Mouse (Mus musculus) kidney, postnatal 25 days (tissue): ENCODE results near the gene Actr1a.

ENCODE experiments used
- DNase-seq, 2 experiments: peaks; one replicate each; pipeline ENCODE4 v3.0.0; 2021; ENCODE audit warnings: mixed read lengths in 2 of 2

Actr1a gene

DNA sequence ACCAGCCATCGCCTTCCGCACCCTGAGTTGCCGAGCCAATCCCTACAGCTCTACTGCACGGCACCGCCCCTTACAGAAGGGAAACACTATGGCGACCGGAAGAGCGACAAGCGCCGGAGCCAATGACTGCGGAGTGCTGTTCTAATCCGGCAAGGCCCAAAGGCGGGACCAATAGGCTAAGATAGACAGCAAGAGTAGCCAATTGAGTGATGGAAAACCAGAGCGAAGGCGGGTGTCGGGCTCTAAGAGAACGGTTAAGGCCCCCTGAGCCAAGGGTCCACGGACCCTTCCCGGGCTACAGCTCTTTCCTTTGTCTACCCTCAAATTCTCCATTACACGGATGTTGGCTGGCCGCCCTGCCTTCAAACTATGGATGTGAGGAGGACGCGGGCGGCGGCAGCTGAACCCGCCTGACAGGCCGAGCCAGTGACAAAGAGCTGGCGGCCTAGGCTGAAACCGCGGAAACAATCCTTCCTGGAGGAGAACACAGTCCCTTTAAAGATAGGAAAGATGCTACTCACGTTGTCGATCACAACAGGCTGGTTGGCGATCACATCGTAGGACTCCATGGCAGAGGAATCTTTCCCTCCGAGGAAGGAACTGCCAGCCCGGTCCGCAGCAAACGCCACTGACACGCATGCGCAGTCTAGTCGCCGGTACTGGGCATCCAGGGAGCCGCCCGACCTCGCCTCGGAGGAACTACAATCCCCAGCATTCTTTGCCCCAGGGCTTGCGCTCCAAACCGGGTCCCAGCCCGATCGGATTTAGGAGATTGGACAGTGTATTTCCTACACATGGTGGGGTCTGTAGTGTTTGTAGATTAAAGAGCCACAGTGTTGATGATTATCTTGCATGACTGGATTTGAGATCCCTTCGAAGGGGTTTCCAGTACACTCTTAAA is at the start of gene Actr1a:
TSS of gene Actr1a (minus strand) at position 640 of the 901 bp plus-strand sequence.
- peak; percentile 98 to 99 for DNase-seq

DNA sequence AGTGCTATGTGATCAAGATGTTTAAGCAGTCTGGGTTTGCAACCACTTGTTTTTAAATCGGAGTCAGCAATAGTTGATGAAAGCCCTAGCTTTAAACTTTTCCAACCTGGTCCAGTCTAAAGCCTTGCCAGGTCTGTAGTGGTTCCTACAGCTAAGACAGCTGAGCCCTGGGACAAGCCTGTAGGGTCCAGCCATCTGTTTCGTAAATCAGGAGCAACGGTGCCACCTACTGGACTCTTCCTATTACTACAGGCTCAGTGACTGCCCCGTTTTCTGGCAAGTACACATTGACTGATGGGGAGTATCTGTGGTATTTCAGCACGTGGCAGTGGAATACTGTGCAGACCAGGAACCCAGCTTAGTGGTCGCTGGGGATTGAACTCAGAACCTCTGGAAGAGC is 48.7 kb upstream of the Actr1a start:
- peak; percentile 87 to 88 for DNase-seq

DNA sequence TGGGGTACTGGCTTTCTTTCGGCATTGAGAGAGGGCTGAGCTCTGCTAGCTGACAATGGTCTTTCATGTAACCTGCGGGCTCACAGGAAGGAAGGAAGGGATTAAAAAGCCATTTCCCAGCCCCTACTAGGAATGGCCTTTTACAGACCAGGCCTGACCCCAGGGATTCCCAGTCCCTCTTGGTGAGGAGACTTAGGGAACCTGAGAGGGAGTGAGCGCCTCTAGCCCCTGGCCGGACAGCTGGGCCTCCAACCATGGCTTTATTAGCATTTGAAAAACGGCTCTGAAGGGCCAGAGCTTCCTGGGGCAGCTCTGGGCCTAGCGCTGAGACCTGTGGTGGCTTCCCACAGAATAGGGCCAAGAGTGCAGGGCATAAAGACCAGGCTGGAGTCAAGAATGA is 48.0 kb upstream of the Actr1a start:
- no peak for DNase-seq

DNA sequence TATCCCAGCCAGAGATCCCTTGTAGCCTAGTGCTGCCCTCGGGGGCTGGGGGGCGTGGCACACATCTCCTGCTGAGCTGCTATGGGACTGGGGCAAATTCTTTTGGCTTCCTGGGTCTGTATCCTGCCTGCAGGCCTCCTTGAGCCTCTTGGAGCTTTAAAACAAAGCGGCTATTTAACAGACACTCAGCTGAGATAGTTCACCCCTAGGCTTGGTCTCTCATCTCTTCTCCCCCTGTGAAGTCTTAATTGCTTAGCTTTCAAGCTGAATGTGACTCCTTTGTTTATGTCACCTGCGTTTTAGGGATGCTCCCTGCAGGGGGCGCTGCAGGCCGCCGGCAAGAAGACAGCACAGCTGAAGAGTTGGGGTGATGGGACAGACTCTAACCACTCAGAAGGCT is 39.9 kb upstream of the Actr1a start:
- no peak for DNase-seq

DNA sequence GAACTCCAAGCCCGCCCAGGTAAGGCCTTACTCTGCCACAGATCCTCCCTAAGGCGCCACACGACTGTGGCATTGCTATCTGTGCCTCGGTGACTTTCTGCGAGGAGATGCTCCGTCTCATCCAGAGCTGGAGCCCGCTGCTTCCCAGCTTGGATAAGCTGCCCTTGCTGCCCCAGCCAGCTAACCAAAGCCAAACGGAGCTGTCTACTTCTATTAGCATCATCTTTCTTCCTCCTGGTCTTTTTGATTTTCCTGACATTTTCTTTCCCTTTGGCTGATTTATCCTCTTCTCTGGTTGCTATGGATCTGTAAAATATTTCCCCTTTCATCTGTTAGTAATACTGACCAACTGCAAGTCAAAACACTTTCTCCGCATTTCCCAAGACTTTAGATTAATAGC is 39.0 kb upstream of the Actr1a start:
- DNase-seq: no peak

DNA sequence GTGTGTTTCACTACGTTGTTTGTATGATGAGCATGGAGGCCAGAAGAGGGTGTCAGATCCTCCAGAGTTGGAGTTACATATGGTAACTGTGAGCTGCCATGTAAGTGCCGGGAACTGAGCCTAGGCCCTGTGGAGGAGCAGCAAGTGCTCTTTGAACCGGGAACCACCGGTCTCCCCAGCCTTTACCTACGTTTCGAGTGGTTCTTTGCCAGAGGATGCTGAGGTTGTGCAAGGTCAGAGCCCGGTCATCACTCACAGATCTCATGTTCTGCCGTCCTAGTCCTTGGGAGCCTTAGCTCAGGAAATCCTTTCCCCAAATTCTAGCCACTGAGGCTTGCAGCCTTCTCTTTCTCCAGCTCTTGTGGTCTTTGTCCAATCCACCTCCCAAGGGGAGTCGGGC is 38.6 kb upstream of the Actr1a start:
- DNase-seq: peak in 1 of 2 experiments; percentile 69

DNA sequence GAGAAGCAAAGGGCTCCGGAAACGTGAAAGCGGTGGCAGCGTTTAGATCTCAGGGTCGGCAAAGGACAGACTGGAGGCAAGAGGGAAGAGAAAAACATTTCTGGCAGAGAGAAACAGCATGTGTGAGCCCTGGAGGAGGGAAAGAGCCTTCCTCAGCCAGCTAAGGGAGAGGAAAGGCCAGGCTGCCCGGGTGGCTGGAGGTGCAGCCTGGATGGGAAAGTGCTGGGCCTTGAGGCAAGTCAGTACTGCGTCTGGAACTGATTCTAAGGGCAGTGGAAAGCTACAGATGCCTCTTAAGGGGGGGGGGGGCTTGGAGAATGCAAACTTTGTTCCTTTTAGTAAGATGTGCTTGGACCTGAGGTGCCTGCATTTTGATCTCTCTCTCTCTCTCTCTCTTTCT is 38.2 kb upstream of the Actr1a start:
- no peak for DNase-seq

DNA sequence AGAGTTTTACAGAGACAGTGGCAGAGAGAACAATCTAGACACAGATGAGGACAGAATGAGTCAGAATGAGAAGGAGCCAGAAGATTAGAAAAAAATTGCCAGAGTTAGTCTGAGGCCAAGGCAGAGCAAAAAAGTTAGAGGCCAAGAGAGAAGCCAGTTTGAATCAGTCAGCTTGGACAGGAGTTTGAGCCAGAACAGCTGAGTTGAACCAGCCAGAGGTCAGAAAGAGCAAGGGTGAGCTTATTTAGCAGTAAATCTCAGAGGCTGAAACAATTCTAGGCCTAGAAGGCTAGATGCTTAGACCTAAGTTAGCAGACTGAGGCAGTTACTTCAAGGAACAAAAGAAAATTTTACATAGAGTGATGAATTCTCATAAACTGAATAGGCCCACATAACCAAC is 33.7 kb upstream of the Actr1a start:
- no peak for DNase-seq

DNA sequence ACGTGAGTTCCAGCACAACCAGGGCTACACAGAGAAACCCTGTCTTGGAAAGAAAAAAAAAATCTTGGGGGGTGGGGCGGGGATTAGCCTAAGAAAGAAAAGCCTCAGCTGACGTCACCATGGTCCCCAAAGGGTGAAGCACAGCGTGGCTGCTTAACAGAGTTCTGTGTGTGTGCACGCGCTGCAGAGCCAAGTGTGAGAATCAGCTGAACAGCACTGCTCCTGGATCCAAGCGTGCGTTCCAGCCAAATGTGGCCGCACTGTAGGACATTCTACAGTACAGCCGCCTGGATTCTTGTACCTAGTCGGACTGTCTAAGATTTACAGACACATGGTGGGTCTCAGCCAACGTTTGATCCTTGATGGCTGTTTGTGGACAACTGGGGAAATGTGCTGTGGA is 30.9 kb upstream of the Actr1a start:
- DNase-seq: no peak

DNA sequence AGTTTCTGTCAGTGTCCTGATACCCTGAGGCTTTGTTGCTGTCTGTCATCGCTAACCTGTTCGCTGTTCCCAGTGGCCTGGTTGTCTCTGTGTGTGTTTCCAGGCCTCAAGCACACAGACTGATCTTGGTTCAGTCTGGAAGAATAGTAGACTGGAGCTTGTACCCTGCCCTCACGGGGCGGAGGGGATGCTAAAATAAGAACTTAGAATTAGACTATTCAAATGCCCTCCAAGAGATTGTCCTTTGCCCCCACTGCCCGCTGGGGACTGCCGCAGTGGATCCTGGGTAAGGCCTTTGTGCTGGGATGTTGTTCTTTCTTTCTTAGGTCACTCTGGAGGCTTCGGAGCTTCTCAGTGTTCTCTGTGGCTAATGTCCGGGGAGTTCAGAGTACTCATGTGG is 29.7 kb upstream of the Actr1a start:
- DNase-seq: peak; percentile 79 to 92

DNA sequence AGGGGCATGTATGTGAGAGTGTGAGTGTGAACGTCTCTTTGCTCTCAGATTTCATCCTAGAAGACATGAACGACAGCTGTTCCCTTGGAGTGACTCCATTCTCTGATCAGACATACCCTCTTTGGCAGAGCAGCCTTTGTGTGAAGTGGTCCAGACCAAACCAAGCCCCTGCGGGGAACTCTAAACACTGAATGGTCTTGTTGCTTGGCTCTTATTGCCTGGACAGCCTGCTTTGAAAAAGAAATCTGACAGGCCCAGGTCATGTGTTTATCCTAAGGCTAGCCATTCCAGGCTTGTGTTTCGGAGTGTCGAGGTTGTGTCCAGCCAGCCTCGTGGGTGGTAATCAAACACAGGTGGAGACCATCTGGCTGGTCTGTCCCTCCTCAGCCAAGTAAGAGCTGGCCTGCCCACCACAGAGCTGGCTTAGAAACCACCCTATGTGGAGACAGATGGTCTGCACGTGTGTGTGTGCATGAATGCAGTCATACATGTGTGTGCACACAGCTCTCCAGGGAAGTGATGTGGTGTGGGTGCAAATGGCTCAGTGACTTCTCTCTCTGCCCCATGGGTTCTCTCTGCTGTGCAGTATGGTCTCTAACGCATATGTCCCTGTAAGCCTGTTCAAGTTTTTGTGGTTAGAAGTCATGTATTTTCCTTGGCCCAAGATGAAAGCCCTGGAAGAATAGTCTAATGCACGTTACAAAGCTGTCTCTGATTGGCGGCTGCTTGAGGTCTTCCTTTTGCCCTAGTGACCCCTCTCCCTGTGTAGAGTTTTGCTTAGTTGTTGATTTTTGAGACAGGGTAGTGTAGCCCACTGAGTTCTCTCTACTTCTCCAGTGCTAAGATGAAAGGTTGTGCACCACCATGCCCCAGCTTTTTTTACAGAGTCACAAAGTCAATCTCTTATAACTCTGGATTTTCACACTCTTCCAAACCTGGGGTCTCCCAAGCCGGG is 27.1 kb upstream of the Actr1a start:
- DNase-seq: no peak

DNA sequence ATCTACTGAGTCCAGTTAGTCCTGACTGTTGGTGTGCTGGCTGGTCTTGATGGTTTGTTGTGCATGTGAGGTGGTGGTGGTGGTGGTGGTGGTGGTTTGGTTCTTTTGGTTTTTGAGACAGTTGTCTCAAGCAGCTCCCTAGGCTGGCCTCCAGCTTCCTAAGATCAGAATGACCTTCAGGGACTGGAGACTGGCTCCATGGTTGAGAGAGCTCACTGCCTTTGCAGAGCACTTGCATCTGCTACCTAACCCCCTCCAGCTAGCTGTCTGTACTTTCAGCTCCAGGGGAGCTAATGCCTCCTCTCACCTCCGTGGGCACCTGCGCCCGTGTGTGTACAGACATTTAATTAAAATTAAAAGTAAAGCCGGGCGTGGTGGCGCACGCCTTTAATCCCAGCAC is 24.9 kb upstream of the Actr1a start:
- peak in 1 of 2 experiments; percentile 59 for DNase-seq

DNA sequence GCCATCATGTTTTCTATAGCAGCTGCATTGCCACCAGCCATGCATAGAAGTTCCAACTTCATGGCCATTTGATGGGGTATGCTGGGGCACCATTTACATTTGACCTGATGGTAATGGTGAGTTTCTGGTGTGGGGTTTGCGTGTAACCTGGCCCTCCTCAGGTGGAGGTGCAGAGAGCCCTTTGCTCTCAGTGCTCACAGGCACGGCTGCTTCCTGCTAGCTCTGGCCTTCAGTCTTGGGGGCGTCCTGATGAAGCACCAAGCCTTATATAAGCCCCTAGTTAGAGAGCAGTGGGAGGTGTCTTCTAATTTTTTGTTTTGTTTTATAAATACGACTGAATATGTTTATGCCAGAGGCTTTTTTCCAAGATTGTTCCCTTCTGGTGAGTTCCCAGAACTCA is 22.5 kb upstream of the Actr1a start:
- no peak for DNase-seq

DNA sequence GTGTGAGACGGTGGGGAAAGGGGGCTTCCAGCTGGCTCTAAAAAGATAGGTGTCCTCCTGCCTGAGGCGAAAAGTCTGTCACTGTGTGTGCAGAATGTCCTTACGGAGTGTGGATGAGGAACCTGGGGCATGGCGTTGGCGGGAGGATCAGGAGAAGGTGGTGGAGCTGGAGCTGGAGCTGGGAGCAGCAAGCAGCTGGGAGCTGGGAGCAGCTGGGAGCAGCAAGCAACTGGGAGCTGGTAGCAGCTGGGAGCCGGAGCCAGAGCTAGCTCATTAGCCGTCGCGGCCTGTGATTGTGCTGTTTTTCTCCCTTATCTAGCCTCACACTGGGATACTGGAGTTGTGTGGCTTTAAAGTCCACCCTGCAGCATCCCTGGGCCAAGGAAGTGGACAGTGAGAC is 20.7 kb upstream of the Actr1a start:
- no peak for DNase-seq

DNA sequence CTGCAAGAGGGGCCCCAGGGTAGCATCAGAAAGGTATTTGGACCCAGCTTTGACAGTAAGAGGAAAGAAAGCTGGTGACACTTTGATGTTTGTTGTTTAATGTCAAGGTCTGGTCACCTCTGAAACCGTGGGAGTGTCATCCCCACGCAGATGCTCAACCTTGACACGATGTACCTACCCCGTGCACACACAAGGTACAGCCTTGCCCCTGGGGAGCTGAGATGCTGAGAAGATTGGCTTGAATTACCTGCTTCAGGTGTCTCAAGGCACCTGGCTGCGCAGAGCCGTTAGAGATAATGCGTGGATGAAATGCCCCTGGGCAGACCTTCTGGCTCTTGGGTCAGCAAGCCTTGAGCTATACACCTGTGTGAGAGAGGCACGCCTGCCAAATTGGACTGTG is 18.9 kb upstream of the Actr1a start:
- no peak for DNase-seq

DNA sequence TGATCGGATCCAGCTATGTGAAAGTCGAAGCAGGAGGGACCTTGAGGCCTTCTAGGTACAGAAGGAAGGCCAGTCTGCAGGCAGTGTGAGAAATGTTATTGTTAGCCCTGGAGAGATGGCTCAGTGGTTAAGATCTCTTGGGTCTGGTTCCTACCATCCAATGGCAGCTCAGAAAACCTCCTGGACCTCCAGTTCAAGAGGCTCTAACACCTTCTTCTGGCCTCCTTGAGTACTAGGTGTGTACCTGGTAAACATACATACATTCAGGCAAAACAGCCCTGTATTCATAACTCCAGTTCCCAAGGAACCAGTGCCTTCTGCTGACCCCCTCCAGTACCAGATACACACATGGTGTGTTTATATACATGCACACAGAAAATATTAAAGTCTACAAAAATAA is 18.4 kb upstream of the Actr1a start:
- DNase-seq: no peak

DNA sequence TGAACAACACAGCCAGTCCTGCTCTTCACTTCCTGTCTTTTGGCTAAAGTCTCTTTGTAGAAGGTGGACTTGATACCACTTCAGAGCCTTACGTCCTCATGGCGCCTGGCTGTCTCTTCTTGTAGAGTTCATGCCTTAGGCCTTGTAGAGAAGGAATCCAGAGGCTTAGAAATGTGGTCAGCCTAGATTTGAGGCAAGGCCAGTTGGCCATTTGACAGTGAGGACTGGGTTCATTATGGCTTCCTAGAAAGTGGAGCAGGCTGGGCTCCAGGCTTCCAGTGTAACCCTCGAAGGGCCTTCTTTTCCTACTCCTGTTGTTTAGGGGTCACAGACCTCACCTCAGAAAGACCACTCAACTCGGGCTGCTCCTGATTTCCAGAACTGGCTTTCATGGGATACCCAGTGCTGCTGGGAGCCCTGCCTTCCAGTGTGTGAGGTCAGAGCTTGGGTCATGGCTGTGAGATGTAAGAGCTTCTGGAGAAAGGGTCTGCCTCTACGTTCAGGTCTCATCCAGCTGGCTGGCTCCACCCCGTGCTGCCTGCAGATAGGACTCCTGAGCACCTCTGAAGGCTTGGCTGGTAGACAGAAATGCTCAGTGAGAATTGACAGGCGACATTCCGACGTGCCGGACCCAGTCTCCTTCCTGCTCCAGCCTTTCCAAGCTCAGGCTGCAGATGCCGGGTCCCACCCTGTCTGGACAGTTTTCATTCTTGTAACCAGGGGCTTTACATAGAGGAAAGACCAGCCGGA is 16.7 kb upstream of the Actr1a start:
- DNase-seq: no peak

DNA sequence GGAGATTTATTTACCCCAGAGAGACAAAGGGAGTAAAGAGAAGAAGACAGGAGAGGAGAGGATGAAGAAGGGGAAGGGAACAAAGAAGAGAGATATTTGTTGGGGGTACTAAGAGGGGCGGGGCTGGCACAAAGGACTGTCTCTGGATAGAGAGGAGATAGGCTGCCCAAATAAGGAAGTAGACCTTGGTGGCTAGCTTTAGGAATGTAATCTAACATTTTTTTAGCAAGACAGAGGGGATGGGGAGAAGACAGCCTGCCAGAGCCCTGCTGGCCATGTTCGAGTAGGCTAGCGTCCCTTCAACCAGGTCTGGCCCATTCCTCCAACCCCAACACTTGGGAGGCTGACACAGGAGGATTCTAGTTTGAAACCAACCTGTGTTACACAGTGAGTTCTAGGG is 14.0 kb upstream of the Actr1a start:
- peak in 1 of 2 experiments; percentile 25 for DNase-seq

DNA sequence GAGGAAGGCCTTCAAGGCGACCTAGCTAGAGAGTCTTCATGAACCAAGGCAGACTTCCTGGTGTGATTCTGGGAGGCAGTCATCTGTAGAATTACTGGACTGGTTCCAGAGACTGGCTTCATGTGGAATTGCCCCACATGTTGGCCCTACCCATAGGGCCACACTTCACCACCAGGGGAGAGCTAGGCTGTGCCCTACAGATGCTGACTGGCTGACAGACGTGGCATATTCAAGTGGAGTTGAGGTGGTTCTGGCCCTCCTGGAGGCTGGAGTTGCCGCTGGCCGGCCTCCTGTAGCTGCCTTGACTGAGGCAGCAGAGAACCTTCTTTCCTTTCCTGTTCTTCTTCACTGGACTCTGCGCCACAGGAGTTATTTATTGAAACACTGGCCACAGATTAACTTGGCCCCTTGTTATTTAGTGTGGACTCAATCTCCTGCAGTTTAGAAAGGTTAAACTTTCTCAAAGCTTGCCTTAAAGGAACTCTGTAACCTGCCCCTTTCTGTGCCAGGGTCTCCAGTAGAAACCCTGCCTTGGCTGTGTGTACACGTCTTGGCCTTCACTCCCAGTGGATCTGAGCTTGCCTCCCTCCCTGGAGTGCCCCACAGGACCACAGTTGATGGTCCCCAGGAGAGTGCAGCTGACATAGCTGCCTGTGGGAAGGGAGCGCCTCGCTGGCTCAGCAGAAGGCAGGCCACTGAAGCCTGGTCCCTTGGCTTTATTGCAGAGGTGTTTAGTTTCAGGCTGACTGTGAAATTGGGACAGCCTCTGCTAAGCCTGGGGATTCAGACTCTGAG is 11.2 kb upstream of the Actr1a start:
- peak; percentile 75 to 94 for DNase-seq

DNA sequence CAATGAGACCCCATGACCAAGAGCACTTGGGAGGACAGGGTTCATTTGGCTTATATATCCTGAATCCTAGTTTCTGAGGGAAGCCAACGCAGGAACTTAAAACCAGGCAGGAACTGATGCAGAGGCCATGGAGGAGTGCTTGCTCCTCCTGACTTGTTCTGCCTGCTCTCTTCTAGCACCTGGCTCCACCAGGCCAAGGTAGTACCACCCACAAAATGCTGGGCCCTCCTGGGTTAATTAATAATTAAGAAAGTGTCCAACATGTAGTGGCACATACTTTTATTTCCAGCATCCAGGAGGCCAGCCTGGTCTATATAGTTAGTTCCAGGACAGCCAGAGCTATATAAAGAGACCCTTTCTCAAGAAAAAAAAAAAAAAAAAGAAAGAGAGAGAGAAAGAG is 8.5 kb upstream of the Actr1a start:
- no peak for DNase-seq

DNA sequence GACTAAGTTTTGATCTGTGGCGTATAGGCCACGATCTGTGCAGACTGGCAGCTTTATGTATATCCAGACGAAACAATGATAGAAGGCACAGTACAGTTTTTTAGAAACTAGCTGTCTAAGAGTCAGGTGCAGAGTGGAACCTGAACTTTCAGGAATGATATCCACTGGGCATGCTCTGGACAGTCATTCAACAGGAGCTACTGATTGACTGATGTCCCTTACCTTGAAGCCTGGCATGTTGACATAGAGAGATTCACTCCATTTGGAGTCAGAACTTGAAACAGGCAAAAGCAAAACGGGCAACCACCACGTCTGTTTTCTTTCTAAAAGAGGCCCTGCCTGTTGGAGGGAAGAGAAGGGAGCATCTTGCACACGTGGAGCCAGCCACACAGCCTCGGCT is 5.0 kb upstream of the Actr1a start:
- no peak for DNase-seq

DNA sequence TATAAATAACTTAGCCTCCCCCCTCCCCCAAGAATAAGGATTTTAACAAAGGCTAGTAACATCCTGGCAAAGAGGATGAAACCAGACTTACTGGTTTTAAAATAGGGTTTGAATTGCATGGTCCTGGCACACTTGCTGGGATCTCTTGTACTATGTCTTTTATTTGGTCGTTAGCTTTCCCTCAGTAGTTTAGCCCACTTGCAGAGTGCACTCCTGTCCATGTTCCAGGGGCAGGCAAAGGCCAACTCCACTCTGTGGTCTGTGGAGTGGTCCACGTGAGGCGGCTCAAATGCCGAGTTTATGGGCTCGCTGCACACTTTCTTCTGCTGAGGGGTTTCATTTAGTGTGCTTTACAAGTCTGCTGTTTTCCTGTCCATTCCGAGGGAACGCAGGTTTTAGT is 4.3 kb upstream of the Actr1a start:
- DNase-seq: peak; percentile 49 to 67
